Mouse (Mus musculus) retina, postnatal 7 days (tissue): Measurements from ENCODE around the gene Ankrd34a.

Experiments used
- DNase-seq: peaks from one replicate; pipeline ENCODE4 v3.0.0-alpha.2; 2012; ENCODE audit warnings: low read depth, low spot score

The Ankrd34a gene

GRCm38 (mm10) chr3:96606618-96607017, 10.2 kb downstream of the Ankrd34a start:
- no peak for DNase-seq

GRCm38 (mm10) chr3:96617941-96618340, 21.5 kb downstream of the Ankrd34a start:
- DNase-seq: no peak

- DNase-seq: no peak
Measured at GRCm38 (mm10) chr3:96623201-96623600, 26.8 kb downstream of the Ankrd34a start.

- peak; percentile 99 for DNase-seq
Measured at GRCm38 (mm10) chr3:96629729-96630600, 33.5 kb downstream of the Ankrd34a start, which contains the start of gene Rbm8a. TSS of gene Rbm8a (plus strand) at chr3:96629933.

- DNase-seq: no peak
Measured at GRCm38 (mm10) chr3:96632058-96632457, 35.6 kb downstream of the Ankrd34a start.

- DNase-seq: no peak
Measured at GRCm38 (mm10) chr3:96634015-96634414, 37.6 kb downstream of the Ankrd34a start.

GRCm38 (mm10) chr3:96634928-96635879, 38.8 kb downstream of the Ankrd34a start, which contains the start of the genes Pex11b and Gm42957:
TSS of gene Pex11b (plus strand) at chr3:96635376.
TSS of gene Gm42957 (plus strand) at chr3:96635474.
- DNase-seq: peak; percentile 72

- no peak for DNase-seq
Measured at GRCm38 (mm10) chr3:96635906-96636305, 39.5 kb downstream of the Ankrd34a start.

GRCm38 (mm10) chr3:96636448-96636847, 40.0 kb downstream of the Ankrd34a start:
- no peak for DNase-seq

GRCm38 (mm10) chr3:96639219-96639618, 42.8 kb downstream of the Ankrd34a start:
- peak; percentile 25 for DNase-seq

- DNase-seq: no peak
Measured at GRCm38 (mm10) chr3:96645018-96645649, 48.7 kb downstream of the Ankrd34a start, which contains the start of gene Itga10. TSS of gene Itga10 (plus strand) at chr3:96645584.

GRCm38 (mm10) chr3:96647365-96647764, 50.9 kb downstream of the Ankrd34a start:
- no peak for DNase-seq
